Comparison of ENCODE assay signal across 8 mouse cellular contexts in genomic region chr17:26503981-26504671, GRCm38 (mm10). TPM values are rescaled to one million over a fixed set of nuclear protein-coding genes. Genes with fewer than 3 reads are reported as not detected.
DNase-seq lines count a peak whose midpoint lies in the region; ATAC-seq and TF ChIP-seq lines count a peak whose summit lies in the region.

No protein-coding gene starts in this region.

- no peaks in the 10 kb centered on the region for H3K27me3 ChIP-seq in spleen, adult 2 months (ENCODE audit: control insufficient read depth, insufficient read depth, low read length)
- H3K27me3 ChIP-seq in embryonic facial prominence, embryonic 11.5 days (ENCODE audit: control insufficient read depth, insufficient read depth, low read length): no peaks in the 10 kb centered on the region
- no peaks in the 10 kb centered on the region for H3K27me3 ChIP-seq in limb, embryonic 11.5 days (ENCODE audit: control insufficient read depth, insufficient read depth, low read length)
- H3K27me3 ChIP-seq in midbrain, postnatal 0 days (ENCODE audit: insufficient read depth, low read length): no peaks in the 10 kb centered on the region

- H3K9me3 ChIP-seq in embryonic facial prominence, embryonic 11.5 days (replicated peaks; ENCODE audit: control insufficient read depth, low read length): no peaks in the 10 kb centered on the region
- no peaks in the 10 kb centered on the region for H3K9me3 ChIP-seq in limb, embryonic 11.5 days (ENCODE audit: control insufficient read depth, low read length)
- H3K9me3 ChIP-seq in midbrain, postnatal 0 days (ENCODE audit: low read length): no peaks in the 10 kb centered on the region

- WGBS in spleen, adult 2 months: 63% methylated on average over 11 of the region's 11 CpGs
- WGBS in embryonic facial prominence, embryonic 11.5 days: 44% methylated on average over 11 of the region's 11 CpGs
- 62% methylated on average over 11 of the region's 11 CpGs for WGBS in limb, embryonic 11.5 days
- WGBS in midbrain, postnatal 0 days: 12% methylated on average over 11 of the region's 11 CpGs

- peaks cover 3% of the 10 kb centered on the region; the same call in 1 of the 2 replicates for H3K4me1 ChIP-seq in spleen, adult 2 months (ENCODE audit: control insufficient read depth, insufficient read depth, insufficient read length)
- H3K4me1 ChIP-seq in embryonic facial prominence, embryonic 11.5 days (ENCODE audit: control insufficient read depth, insufficient read depth, low read length): no peaks in the 10 kb centered on the region; the same call in 1 of the 2 replicates
- H3K4me1 ChIP-seq in limb, embryonic 11.5 days (ENCODE audit: control insufficient read depth, insufficient read depth, low read length): peaks cover 23% of the 10 kb centered on the region; the same call in 1 of the 2 replicates
- H3K4me1 ChIP-seq in midbrain, postnatal 0 days (ENCODE audit: insufficient read depth, low read length): peaks cover 19% of the 10 kb centered on the region; the same call in 1 of the 2 replicates

- H3K4me3 ChIP-seq in spleen, adult 2 months (ENCODE audit: extremely low read depth, insufficient read depth, insufficient read length): no peak overlapping the region
- no peak overlapping the region for H3K4me3 ChIP-seq in embryonic facial prominence, embryonic 11.5 days (ENCODE audit: low read depth, low read length)
- no peak overlapping the region for H3K4me3 ChIP-seq in limb, embryonic 11.5 days (ENCODE audit: low read depth, low read length)
- H3K4me3 ChIP-seq in midbrain, postnatal 0 days (ENCODE audit: low read depth, low read length): peak overlapping the region; percentile 30

- H3K9ac ChIP-seq in embryonic facial prominence, embryonic 11.5 days (replicated peaks; ENCODE audit: low read length): no peak overlapping the region; the same call in 1 of the 2 replicates
- peak overlapping the region; percentile 43; the same call in 1 of the 2 replicates for H3K9ac ChIP-seq in limb, embryonic 11.5 days (ENCODE audit: low read length)
- H3K9ac ChIP-seq in midbrain, postnatal 0 days (replicated peaks; ENCODE audit: low read length, poor library complexity, severe bottlenecking): peak overlapping the region; percentile 20; the same call in 1 of the 2 replicates

- peak overlapping the region; percentile 72 for H3K27ac ChIP-seq in spleen, adult 2 months (ENCODE audit: insufficient read depth, low read length)
- peak overlapping the region; percentile 30 for H3K27ac ChIP-seq in embryonic facial prominence, embryonic 11.5 days (replicated peaks; ENCODE audit: low read depth, low read length)
- H3K27ac ChIP-seq in limb, embryonic 11.5 days (replicated peaks; ENCODE audit: low read depth, low read length): no peak overlapping the region
- peak overlapping the region; percentile 88 for H3K27ac ChIP-seq in midbrain, postnatal 0 days (ENCODE audit: low read depth, low read length)

- ATAC-seq in embryonic facial prominence, embryonic 11.5 days (replicated peaks; ENCODE audit: insufficient number of reproducible peaks, low FRiP score, low TSS enrichment, low read depth): no peak
- no peak for ATAC-seq in limb, embryonic 11.5 days (ENCODE audit: insufficient number of reproducible peaks, low FRiP score, low TSS enrichment, low read depth)
- ATAC-seq in midbrain, postnatal 0 days (ENCODE audit: low FRiP score): no peak
- ATAC-seq in megakaryocyte-erythroid progenitor cell, adult 5-6 weeks (replicated peaks; ENCODE audit: low FRiP score, low TSS enrichment, poor library complexity, severe bottlenecking): no peak

- TF ChIP-seq CTCF in spleen, adult 2 months (IDR thresholded peaks at IDR 0.05; ENCODE audit: extremely low read depth, insufficient read depth, insufficient read length, insufficient replicate concordance): no peak
- no peak for TF ChIP-seq CTCF in midbrain, postnatal 0 days (IDR thresholded peaks at IDR 0.05)

- H3K4me2 ChIP-seq in embryonic facial prominence, embryonic 11.5 days (ENCODE audit: low read depth, low read length): no peak overlapping the region; the same call in 1 of the 2 replicates
- 0 out of 2 replicates have a peak overlapping the region, but pooled peaks have one; percentile 39 for H3K4me2 ChIP-seq in limb, embryonic 11.5 days (ENCODE audit: low read depth, severe bottlenecking)
- H3K4me2 ChIP-seq in midbrain, postnatal 0 days (ENCODE audit: low read depth, low read length, poor library complexity, severe bottlenecking): peak overlapping the region; percentile 62

- TF ChIP-seq POLR2A in spleen, adult 2 months (IDR thresholded peaks at IDR 0.05; ENCODE audit: low read depth, low read length): no peak

- no peak for DNase-seq in spleen, adult 2 months (ENCODE audit: low read depth in 1 of 2, low spot score in 2 of 2)
- no peak for DNase-seq in spleen, postnatal 14 days (ENCODE audit: low spot score in 2 of 2)
- peak; percentile 19 for DNase-seq in embryonic facial prominence, embryonic 11.5 days (ENCODE audit: low spot score)
- DNase-seq in heart, adult 9 months (ENCODE audit: low spot score in 2 of 2): peak; percentile 91 to 92
- DNase-seq in kidney, adult 9 months: peak; percentile 92
- no peak for DNase-seq in limb, embryonic 11.5 days (ENCODE audit: low spot score)
- peak; percentile 68 for DNase-seq in midbrain, postnatal 0 days (ENCODE audit: low spot score)

- peaks cover 3% of the 10 kb centered on the region for H3K36me3 ChIP-seq in spleen, adult 2 months (ENCODE audit: control insufficient read depth, insufficient read depth, low read length)
- H3K36me3 ChIP-seq in embryonic facial prominence, embryonic 11.5 days (replicated peaks; ENCODE audit: control insufficient read depth, insufficient read depth, low read depth, low read length): no peaks in the 10 kb centered on the region
- H3K36me3 ChIP-seq in limb, embryonic 11.5 days (ENCODE audit: control insufficient read depth, insufficient read depth, low read length): peaks cover 3% of the 10 kb centered on the region; the same call in 1 of the 2 replicates
- H3K36me3 ChIP-seq in midbrain, postnatal 0 days (ENCODE audit: insufficient read depth, low read length): 0 out of 2 replicates have a peak, but pooled peaks cover 3% of the 10 kb centered on the region

RNA-seq across cellular contexts. Expression of gene Ergic1, which starts 57.2 kb away (rescaled TPM):
- 39.2 and 47.4 TPM in 2 replicates for polyA plus RNA-seq in spleen, adult 2 months (2012; rRNA removed)
- 133 and 138 TPM in 2 replicates for polyA plus RNA-seq in embryonic facial prominence, embryonic 11.5 days (2014; fragmentation: Nextera tagmentation; extraction: Ambion mirVana)
- 134 and 143 TPM in 2 replicates for polyA plus RNA-seq in limb, embryonic 11.5 days (2014; fragmentation: Nextera tagmentation; extraction: Ambion mirVana)
- 202 and 216 TPM in 2 replicates for total RNA-seq in midbrain, postnatal 0 days (2014; rRNA removed)
- polyA plus RNA-seq in midbrain, postnatal 0 days (2015; fragmentation: Nextera tagmentation; extraction: Ambion mirVana): 99.6 and 103 TPM in 2 replicates
- total RNA-seq in megakaryocyte-erythroid progenitor cell, adult 5-6 weeks (2014; fragmentation: Nextera tagmentation): 51.7 and 55.0 TPM in 2 replicates
- total RNA-seq in megakaryocyte-erythroid progenitor cell, adult 5-6 weeks (2017): 31.6 and 40.3 TPM in 2 replicates

RNA-seq across cellular contexts. Expression of gene Dusp1, which starts 57.8 kb away (rescaled TPM):
- 44.3 and 55.8 TPM in 2 replicates for polyA plus RNA-seq in spleen, adult 2 months (2012; rRNA removed)
- polyA plus RNA-seq in embryonic facial prominence, embryonic 11.5 days (2014; fragmentation: Nextera tagmentation; extraction: Ambion mirVana): 25.4 and 27.5 TPM in 2 replicates
- polyA plus RNA-seq in limb, embryonic 11.5 days (2014; fragmentation: Nextera tagmentation; extraction: Ambion mirVana): 22.8 and 26.0 TPM in 2 replicates
- 42.0 and 46.8 TPM in 2 replicates for total RNA-seq in midbrain, postnatal 0 days (2014; rRNA removed)
- polyA plus RNA-seq in midbrain, postnatal 0 days (2015; fragmentation: Nextera tagmentation; extraction: Ambion mirVana): 25.5 and 26.0 TPM in 2 replicates
- total RNA-seq in megakaryocyte-erythroid progenitor cell, adult 5-6 weeks (2014; fragmentation: Nextera tagmentation): 18.4 and 29.1 TPM in 2 replicates
- 73.3 and 79.0 TPM in 2 replicates for total RNA-seq in megakaryocyte-erythroid progenitor cell, adult 5-6 weeks (2017)

Comparison
In these comparisons a context has a peak if more than half of its experiments do, and no peak if none do; other contexts are left out.
1. DNase-seq: peak in embryonic facial prominence, embryonic 11.5 days (single experiment), heart, adult 9 months (2 of 2), kidney, adult 9 months (single experiment) and midbrain, postnatal 0 days (single experiment); none in spleen, adult 2 months (0 of 2), spleen, postnatal 14 days (0 of 2) and limb, embryonic 11.5 days (single experiment).